Mouse (Mus musculus) limb, embryonic 11.5 days (tissue): ENCODE measurements around the gene Slc16a11. TPM values are rescaled to one million over a fixed set of nuclear protein-coding genes. Genes with fewer than 3 reads are reported as not detected.

Source experiments
- ATAC-seq: fragments of 200-750 bp; cut with Nextera tagmentation; 2 replicates; pipeline ENCODE4 v1.8.0; 2017; ENCODE audit warnings: low read depth; ENCODE audit not compliant: insufficient number of reproducible peaks, low FRiP score, low TSS enrichment
- DNase-seq: peaks from one replicate; pipeline ENCODE4 v3.0.0-alpha.2; 2015; ENCODE audit warnings: low spot score
- H3K27ac ChIP-seq: fragments of 300-500 bp; sonication (generic); replicated peaks from 2 replicates; pipeline ENCODE4 v1.5.1; 2014; ENCODE audit warnings: low read depth, mild to moderate bottlenecking, low read length
- H3K27me3 ChIP-seq: fragments of 300-500 bp; sonication (generic); 2 replicates; pipeline ENCODE4 v1.6.1; 2014; ENCODE audit warnings: mild to moderate bottlenecking, low read length, mixed read lengths; ENCODE audit not compliant: control insufficient read depth, insufficient read depth
- H3K36me3 ChIP-seq: fragments of 300-500 bp; sonication (generic); 2 replicates; pipeline ENCODE4 v1.6.1; 2014; ENCODE audit warnings: mild to moderate bottlenecking, low read length, moderate library complexity, mixed read lengths; ENCODE audit not compliant: control insufficient read depth, insufficient read depth
- H3K4me1 ChIP-seq: fragments of 300-500 bp; sonication (generic); 2 replicates; pipeline ENCODE4 v1.6.1; 2014; ENCODE audit warnings: low read length, mixed read lengths; ENCODE audit not compliant: control insufficient read depth, insufficient read depth
- H3K4me2 ChIP-seq: fragments of 300-500 bp; sonication (generic); 2 replicates; pipeline ENCODE4 v1.6.1; 2014; ENCODE audit warnings: low read depth, mild to moderate bottlenecking, moderate library complexity; ENCODE audit not compliant: severe bottlenecking
- H3K4me3 ChIP-seq: fragments of 300-500 bp; sonication (generic); 2 replicates; pipeline ENCODE4 v1.5.1; 2014; ENCODE audit warnings: low read depth, low read length
- H3K9ac ChIP-seq: fragments of 300-500 bp; sonication (generic); 2 replicates; pipeline ENCODE4 v1.6.1; 2014; ENCODE audit warnings: mild to moderate bottlenecking, low read length
- H3K9me3 ChIP-seq: fragments of 300-500 bp; sonication (generic); 2 replicates; pipeline ENCODE4 v1.6.1; 2016; ENCODE audit warnings: low read length; ENCODE audit not compliant: control insufficient read depth
- WGBS: fragments of 180-500 bp; shearing (Covaris S2); extraction: QIAGEN DNeasy Blood & Tissue Kit; methylation state at CpG from one replicate; pipeline ENCODE4 v1.1.7; 2014; 5-methylcytosine and 5-hydroxymethylcytosine counted together
- polyA plus RNA-seq: library from polyadenylated mRNA; unstranded; fragments of >200 nt; fragmentation: Nextera tagmentation; extraction: Ambion mirVana; gene quantifications from 2 replicates; pipeline ENCODE4 v1.2.1, GENCODE M21; 2014

The Slc16a11 gene
- polyA plus RNA-seq, 1 experiment from 2014 or later = 0.67 TPM

- Histone ChIP-seq H3K36me3 (peaks cover 7% of the 10 kb centered on the region; the same call in 1 of the 2 replicates), H3K4me2 (peak overlapping the region; percentile 61), H3K9me3 (no peaks in the 10 kb centered on the region), H3K4me1 (peaks cover 23% of the 10 kb centered on the region), H3K27me3 (peaks cover 28% of the 10 kb centered on the region), H3K27ac (no peak overlapping the region; the same call in 1 of the 2 replicates), H3K4me3 (peak overlapping the region; percentile 28), H3K9ac (peak overlapping the region; percentile 67)
- ATAC-seq (no peak), DNase-seq (peak; percentile 80)
- 6% methylated on average over 9 of the region's 10 CpGs for WGBS
Measured at GRCm38 (mm10) chr11:70232546-70232945, 20.0 kb downstream of the Slc16a11 start.

GRCm38 (mm10) chr11:70233016-70233415 lies 20.5 kb downstream of the Slc16a11 start:
- H3K4me3 ChIP-seq = peak overlapping the region; percentile 28; the same call in 1 of the 2 replicates
- DNase-seq (no peak), ATAC-seq (no peak)
- H3K9ac ChIP-seq = peak overlapping the region; percentile 67
- no peaks in the 10 kb centered on the region for H3K9me3 ChIP-seq
- peaks cover 23% of the 10 kb centered on the region for H3K4me1 ChIP-seq
- WGBS = 39% methylated on average over 8 of the region's 8 CpGs
- peaks cover 7% of the 10 kb centered on the region; the same call in 1 of the 2 replicates for H3K36me3 ChIP-seq
- H3K27ac ChIP-seq = no peak overlapping the region; the same call in 1 of the 2 replicates
- peak overlapping the region; percentile 61 for H3K4me2 ChIP-seq
- H3K27me3 ChIP-seq = peaks cover 23% of the 10 kb centered on the region

- H3K9ac ChIP-seq = no peak overlapping the region
- peaks cover 29% of the 10 kb centered on the region for H3K4me1 ChIP-seq
- peaks cover 13% of the 10 kb centered on the region for H3K27me3 ChIP-seq
- H3K36me3 ChIP-seq = peaks cover 7% of the 10 kb centered on the region; the same call in 1 of the 2 replicates
- no peaks in the 10 kb centered on the region for H3K9me3 ChIP-seq
- no peak overlapping the region for H3K4me3 ChIP-seq
- WGBS = 70% methylated on average over 5 of the region's 5 CpGs
- no peak overlapping the region for H3K27ac ChIP-seq
- DNase-seq = no peak
- H3K4me2 ChIP-seq = no peak overlapping the region
- no peak for ATAC-seq
Measured at GRCm38 (mm10) chr11:70234037-70234436, 21.5 kb downstream of the Slc16a11 start.

- no peak overlapping the region for H3K4me2 ChIP-seq
- H3K27ac ChIP-seq = no peak overlapping the region
- peaks cover 7% of the 10 kb centered on the region; the same call in 1 of the 2 replicates for H3K36me3 ChIP-seq
- peaks cover 26% of the 10 kb centered on the region for H3K4me1 ChIP-seq
- DNase-seq (no peak), ATAC-seq (no peak)
- H3K9me3 ChIP-seq = no peaks in the 10 kb centered on the region
- peaks cover 9% of the 10 kb centered on the region for H3K27me3 ChIP-seq
- 92% methylated on average over 8 of the region's 8 CpGs for WGBS
- H3K9ac ChIP-seq = no peak overlapping the region
- H3K4me3 ChIP-seq = no peak overlapping the region
Measured at GRCm38 (mm10) chr11:70234497-70234896, 21.9 kb downstream of the Slc16a11 start.

- H3K9me3 ChIP-seq = no peaks in the 10 kb centered on the region
- H3K27ac ChIP-seq = no peak overlapping the region
- no peak for ATAC-seq
- H3K36me3 ChIP-seq = peaks cover 7% of the 10 kb centered on the region; the same call in 1 of the 2 replicates
- H3K9ac ChIP-seq = no peak overlapping the region
- peaks cover 25% of the 10 kb centered on the region for H3K4me1 ChIP-seq
- no peak for DNase-seq
- WGBS = 93% methylated on average over 12 of the region's 12 CpGs
- H3K27me3 ChIP-seq = no peaks in the 10 kb centered on the region; the same call in 1 of the 2 replicates
- no peak overlapping the region for H3K4me2 ChIP-seq
- no peak overlapping the region for H3K4me3 ChIP-seq
Measured at GRCm38 (mm10) chr11:70235254-70235900, 22.8 kb downstream of the Slc16a11 start.

- peaks cover 7% of the 10 kb centered on the region; the same call in 1 of the 2 replicates for H3K36me3 ChIP-seq
- ATAC-seq (no peak), DNase-seq (no peak)
- peak overlapping the region; percentile 89 for H3K4me3 ChIP-seq
- WGBS = 49% methylated on average over 7 of the region's 7 CpGs
- no peaks in the 10 kb centered on the region for H3K27me3 ChIP-seq
- peak overlapping the region; percentile 93 for H3K4me2 ChIP-seq
- peak overlapping the region; percentile 84 for H3K9ac ChIP-seq
- H3K27ac ChIP-seq = peak overlapping the region; percentile 84
- H3K4me1 ChIP-seq = peaks cover 25% of the 10 kb centered on the region
- H3K9me3 ChIP-seq = no peaks in the 10 kb centered on the region
Measured at GRCm38 (mm10) chr11:70236717-70237116, 24.2 kb downstream of the Slc16a11 start.

GRCm38 (mm10) chr11:70237457-70238167 lies 25.1 kb downstream of the Slc16a11 start, which contains the start of gene 0610010K14Rik:
TSS of gene 0610010K14Rik (minus strand) at chr11:70237914.
- peak within 1 kb of the TSS; percentile 89 for H3K4me3 ChIP-seq
- H3K27ac ChIP-seq = peak within 1 kb of the TSS; percentile 84
- peak; percentile 99 for DNase-seq
- peaks cover 22% of the 10 kb centered on the region for H3K4me1 ChIP-seq
- WGBS = under 1% methylated on average over 68 of the region's 70 CpGs
- peak within 1 kb of the TSS; percentile 93 for H3K4me2 ChIP-seq
- ATAC-seq = peak; percentile 87
- H3K9me3 ChIP-seq = no peaks in the 10 kb centered on the region
- no peaks in the 10 kb centered on the region for H3K27me3 ChIP-seq
- peak within 1 kb of the TSS; percentile 84 for H3K9ac ChIP-seq
- peaks cover 7% of the 10 kb centered on the region; the same call in 1 of the 2 replicates for H3K36me3 ChIP-seq

GRCm38 (mm10) chr11:70238591-70239440 lies 26.3 kb downstream of the Slc16a11 start:
- ATAC-seq (no peak), DNase-seq (no peak)
- Histone ChIP-seq H3K9me3 (no peaks in the 10 kb centered on the region), H3K27me3 (no peaks in the 10 kb centered on the region), H3K4me1 (peaks cover 13% of the 10 kb centered on the region), H3K4me2 (peak overlapping the region; percentile 93), H3K27ac (0 out of 2 replicates have a peak overlapping the region, but pooled peaks have one; percentile 77), H3K36me3 (peaks cover 7% of the 10 kb centered on the region; the same call in 1 of the 2 replicates), H3K4me3 (peak overlapping the region; percentile 89), H3K9ac (peak overlapping the region; percentile 84)
- 13% methylated on average over 23 of the region's 23 CpGs for WGBS
